Mouse (Mus musculus): ENCODE results near the gene Spocd1. TPM values are rescaled to one million over a fixed set of nuclear protein-coding genes. Genes with fewer than 3 reads are reported as not detected.

The Spocd1 gene
- polyA plus RNA-seq, 1 experiment, result 0.14 TPM

GRCm38 (mm10) chr4:129920542-129921313 is 8.3 kb upstream of the Spocd1 start:
- DNase-seq (ENCODE audit: low read depth), result no peak
- TF ChIP-seq POLR2A (IDR thresholded peaks at IDR 0.05; ENCODE audit: borderline replicate concordance, extremely low read depth, insufficient read depth, insufficient read length, poor library complexity, severe bottlenecking) (no peak), CTCF (IDR thresholded peaks at IDR 0.05; ENCODE audit: borderline replicate concordance, extremely low read depth, insufficient read depth, insufficient read length) (no peak)

GRCm38 (mm10) chr4:129921314-129921587 is 7.8 kb upstream of the Spocd1 start:
- TF ChIP-seq POLR2A (IDR thresholded peaks at IDR 0.05; ENCODE audit: borderline replicate concordance, extremely low read depth, insufficient read depth, insufficient read length, poor library complexity, severe bottlenecking), result no peak
- TF ChIP-seq CTCF (IDR thresholded peaks at IDR 0.05; ENCODE audit: borderline replicate concordance, extremely low read depth, insufficient read depth, insufficient read length), result no peak
- DNase-seq (ENCODE audit: low read depth), result no peak

GRCm38 (mm10) chr4:129924143-129924542 is 4.9 kb upstream of the Spocd1 start:
- TF ChIP-seq CTCF (IDR thresholded peaks at IDR 0.05; ENCODE audit: borderline replicate concordance, extremely low read depth, insufficient read depth, insufficient read length) (no peak), POLR2A (IDR thresholded peaks at IDR 0.05; ENCODE audit: borderline replicate concordance, extremely low read depth, insufficient read depth, insufficient read length, poor library complexity, severe bottlenecking) (no peak)
- DNase-seq (ENCODE audit: low read depth), result no peak

- no peak for DNase-seq (ENCODE audit: low read depth)
- no peak for TF ChIP-seq CTCF (IDR thresholded peaks at IDR 0.05; ENCODE audit: borderline replicate concordance, extremely low read depth, insufficient read depth, insufficient read length)
- no peak for TF ChIP-seq POLR2A (IDR thresholded peaks at IDR 0.05; ENCODE audit: borderline replicate concordance, extremely low read depth, insufficient read depth, insufficient read length, poor library complexity, severe bottlenecking)
These were observed 4.4 kb upstream of the Spocd1 start for GRCm38 (mm10) chr4:129924694-129925093.

- TF ChIP-seq POLR2A (IDR thresholded peaks at IDR 0.05; ENCODE audit: borderline replicate concordance, extremely low read depth, insufficient read depth, insufficient read length, poor library complexity, severe bottlenecking) (no peak), CTCF (IDR thresholded peaks at IDR 0.05; ENCODE audit: borderline replicate concordance, extremely low read depth, insufficient read depth, insufficient read length) (no peak)
- DNase-seq (ENCODE audit: low read depth), result no peak
These were observed 2.5 kb upstream of the Spocd1 start for GRCm38 (mm10) chr4:129926544-129926943.

GRCm38 (mm10) chr4:129927091-129927490 is 2.0 kb upstream of the Spocd1 start:
- TF ChIP-seq POLR2A (IDR thresholded peaks at IDR 0.05; ENCODE audit: borderline replicate concordance, extremely low read depth, insufficient read depth, insufficient read length, poor library complexity, severe bottlenecking) (no peak), CTCF (IDR thresholded peaks at IDR 0.05; ENCODE audit: borderline replicate concordance, extremely low read depth, insufficient read depth, insufficient read length) (no peak)
- DNase-seq (ENCODE audit: low read depth), result no peak

GRCm38 (mm10) chr4:129928124-129928751 is 811 bp upstream of the Spocd1 start:
- no peak for TF ChIP-seq POLR2A (IDR thresholded peaks at IDR 0.05; ENCODE audit: borderline replicate concordance, extremely low read depth, insufficient read depth, insufficient read length, poor library complexity, severe bottlenecking)
- peak; percentile 90 for TF ChIP-seq CTCF (IDR thresholded peaks at IDR 0.05; ENCODE audit: borderline replicate concordance, extremely low read depth, insufficient read depth, insufficient read length)
- peak; percentile 62 for DNase-seq (ENCODE audit: low read depth)

- no peak for DNase-seq (ENCODE audit: low read depth)
- TF ChIP-seq CTCF (IDR thresholded peaks at IDR 0.05; ENCODE audit: borderline replicate concordance, extremely low read depth, insufficient read depth, insufficient read length), result no peak
- TF ChIP-seq POLR2A (IDR thresholded peaks at IDR 0.05; ENCODE audit: borderline replicate concordance, extremely low read depth, insufficient read depth, insufficient read length, poor library complexity, severe bottlenecking), result no peak
These were observed 4.6 kb downstream of the Spocd1 start for GRCm38 (mm10) chr4:129933696-129934095.

- DNase-seq (ENCODE audit: low read depth), result peak; percentile 66
- TF ChIP-seq CTCF (IDR thresholded peaks at IDR 0.05; ENCODE audit: borderline replicate concordance, extremely low read depth, insufficient read depth, insufficient read length) (no peak), POLR2A (IDR thresholded peaks at IDR 0.05; ENCODE audit: borderline replicate concordance, extremely low read depth, insufficient read depth, insufficient read length, poor library complexity, severe bottlenecking) (no peak)
These were observed 5.3 kb downstream of the Spocd1 start for GRCm38 (mm10) chr4:129934177-129934855.

GRCm38 (mm10) chr4:129951359-129951821 is 22.3 kb downstream of the Spocd1 start:
- DNase-seq (ENCODE audit: low read depth), result no peak
- TF ChIP-seq POLR2A (IDR thresholded peaks at IDR 0.05; ENCODE audit: borderline replicate concordance, extremely low read depth, insufficient read depth, insufficient read length, poor library complexity, severe bottlenecking) (no peak), CTCF (IDR thresholded peaks at IDR 0.05; ENCODE audit: borderline replicate concordance, extremely low read depth, insufficient read depth, insufficient read length) (no peak)

GRCm38 (mm10) chr4:129952241-129952810 is 23.3 kb downstream of the Spocd1 start:
- no peak for TF ChIP-seq POLR2A (IDR thresholded peaks at IDR 0.05; ENCODE audit: borderline replicate concordance, extremely low read depth, insufficient read depth, insufficient read length, poor library complexity, severe bottlenecking)
- peak; percentile 51 for DNase-seq (ENCODE audit: low read depth)
